Mouse (Mus musculus) liver, embryonic 14.5 days (tissue): ENCODE measurements around the gene Ocel1.

Experiments used
- CTCF ChIP-seq: IDR thresholded peaks from 2 replicates; pipeline ENCODE4 v1.5.1; 2016; ENCODE audit warnings: antibody characterized with exemption, low read depth, control low read depth
- EP300 ChIP-seq: IDR thresholded peaks from 2 replicates; pipeline ENCODE4 v1.6.1; 2016; ENCODE audit warnings: antibody characterized with exemption, low read depth

GRCm38 (mm10) chr8:71395629-71396028, 24.5 kb downstream of the Ocel1 start, which contains the start of gene Ushbp1:
- TF ChIP-seq CTCF (no peak), EP300 (no peak)
